Mouse (Mus musculus) E14TG2a.4 (cell line): ENCODE data around the gene Dcp1b.

Experiments used
- H3K27me3 ChIP-seq: 2 replicates; pipeline ENCODE4 v1.6.1; 2014; ENCODE audit warnings: low read length, control low read depth; ENCODE audit not compliant: insufficient read depth
- H3K36me3 ChIP-seq: 2 replicates; pipeline ENCODE4 v1.6.1; 2014; ENCODE audit warnings: low read length, control low read depth; ENCODE audit not compliant: insufficient read depth
- H3K4me1 ChIP-seq: replicated peaks from 2 replicates; pipeline ENCODE4 v1.6.1; 2014; ENCODE audit warnings: low read depth, low read length, control low read depth
- H3K4me3 ChIP-seq: replicated peaks from 2 replicates; pipeline ENCODE4 v1.5.1; 2014; ENCODE audit warnings: mild to moderate bottlenecking, low read length
- H3K9me3 ChIP-seq: 2 replicates; pipeline ENCODE4 v1.6.1; 2014; ENCODE audit warnings: low read length, control low read depth
- CTCF ChIP-seq: conservative IDR thresholded peaks from 2 replicates; pipeline ENCODE4 v1.5.1; 2014; ENCODE audit warnings: low read length
- NANOG ChIP-seq: IDR thresholded peaks from 2 replicates; pipeline ENCODE4 v1.6.1; 2014; ENCODE audit warnings: borderline replicate concordance, low read length, mixed read lengths
- POU5F1 ChIP-seq: IDR thresholded peaks from 2 replicates; pipeline ENCODE4 v1.6.1; 2014; ENCODE audit warnings: low read length, borderline replicate concordance

Dcp1b gene

DNA sequence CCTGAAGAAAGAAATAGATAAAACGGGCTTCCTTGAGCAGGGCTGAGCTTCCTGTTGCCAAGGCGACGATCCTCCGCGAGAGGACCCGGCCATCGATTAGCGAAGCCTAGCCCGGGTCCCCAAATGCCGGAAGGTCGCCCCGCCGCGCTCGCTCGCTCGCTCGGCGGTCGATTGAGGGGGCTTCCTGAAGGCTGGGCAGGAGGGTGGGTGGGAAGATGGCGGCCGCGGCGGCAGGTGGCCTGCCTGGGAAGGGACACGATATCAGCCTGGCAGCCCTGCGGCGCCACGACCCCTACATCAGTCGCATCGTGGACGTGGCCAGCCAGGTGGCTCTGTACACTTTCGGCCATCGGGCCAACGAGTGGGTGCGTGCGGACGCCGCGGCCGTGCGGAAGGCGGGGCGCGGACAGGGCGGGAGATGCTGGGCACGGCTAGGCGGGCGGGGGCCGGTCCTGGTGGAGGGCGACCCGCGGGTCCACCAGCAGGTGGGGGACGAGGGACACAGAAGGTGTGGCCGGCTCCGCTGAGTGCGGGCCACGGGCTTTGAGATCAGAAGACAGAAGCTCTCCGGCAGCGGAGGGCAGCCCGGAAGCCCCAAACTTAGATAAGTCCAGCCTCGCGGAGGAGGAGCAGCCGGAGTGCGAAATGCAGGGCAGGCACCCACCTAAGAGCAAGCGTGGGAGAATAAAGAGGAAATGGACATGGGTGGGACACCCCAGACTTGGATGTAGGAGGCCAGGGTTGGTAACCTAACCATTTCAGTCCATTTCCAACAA is at the start of gene Dcp1b:
Dcp1b (plus strand) TSS at position 176 of the 776 bp plus-strand sequence.
- H3K4me3 ChIP-seq, result peak within 1 kb of the TSS; percentile 98
- H3K27me3 ChIP-seq, result no peaks in the 10 kb centered on the region
- H3K9me3 ChIP-seq, result no peaks in the 10 kb centered on the region
- TF ChIP-seq NANOG, result no peak
- TF ChIP-seq CTCF, result no peak
- no peak for TF ChIP-seq POU5F1
- peaks cover 37% of the 10 kb centered on the region for H3K4me1 ChIP-seq
- 0 out of 2 replicates have a peak, but pooled peaks cover 2% of the 10 kb centered on the region for H3K36me3 ChIP-seq

DNA sequence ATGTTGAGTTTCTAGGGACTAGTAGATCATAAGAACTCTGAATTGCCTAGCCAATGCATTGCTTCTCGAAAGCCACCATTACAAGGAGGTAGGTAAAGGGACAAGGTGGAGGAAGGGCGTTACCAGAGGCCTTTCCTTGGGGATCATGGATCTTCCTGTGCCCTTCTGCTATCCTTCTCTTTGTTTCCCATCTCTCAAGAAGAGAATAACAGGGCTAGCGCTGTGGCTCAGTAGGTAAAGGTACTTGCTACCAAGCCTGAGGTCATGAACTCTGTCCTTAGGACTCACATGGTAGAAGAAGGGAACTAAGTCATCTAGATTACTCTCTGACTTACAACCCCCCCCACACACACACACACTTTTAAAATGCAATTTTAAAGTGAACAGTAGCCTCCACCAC is 48.1 kb upstream of the Dcp1b start:
- no peaks in the 10 kb centered on the region for H3K4me1 ChIP-seq
- TF ChIP-seq NANOG (no peak), POU5F1 (no peak), CTCF (no peak)
- no peak overlapping the region for H3K4me3 ChIP-seq
- H3K36me3 ChIP-seq, result no peaks in the 10 kb centered on the region
- no peaks in the 10 kb centered on the region for H3K27me3 ChIP-seq
- H3K9me3 ChIP-seq, result peaks cover 7% of the 10 kb centered on the region; the same call in 1 of the 2 replicates

- TF ChIP-seq CTCF (no peak), NANOG (no peak), POU5F1 (no peak)
Measured at GRCm38 (mm10) chr6:119128076-119128475, 47.0 kb upstream of the Dcp1b start.

GRCm38 (mm10) chr6:119128521-119128920 is 46.5 kb upstream of the Dcp1b start:
- no peak for TF ChIP-seq CTCF
- no peak for TF ChIP-seq NANOG
- no peak for TF ChIP-seq POU5F1
- Histone ChIP-seq H3K9me3 (peaks cover 7% of the 10 kb centered on the region; the same call in 1 of the 2 replicates), H3K4me1 (no peaks in the 10 kb centered on the region), H3K36me3 (no peaks in the 10 kb centered on the region), H3K27me3 (no peaks in the 10 kb centered on the region), H3K4me3 (no peak overlapping the region)

More at GRCm38 (mm10) chr6:119128076-119128475, 47.0 kb upstream of the Dcp1b start:
- Histone ChIP-seq H3K27me3 (no peaks in the 10 kb centered on the region), H3K9me3 (peaks cover 7% of the 10 kb centered on the region; the same call in 1 of the 2 replicates), H3K4me3 (no peak overlapping the region), H3K36me3 (no peaks in the 10 kb centered on the region), H3K4me1 (no peaks in the 10 kb centered on the region)

- Histone ChIP-seq H3K27me3 (no peaks in the 10 kb centered on the region), H3K36me3 (no peaks in the 10 kb centered on the region), H3K4me1 (no peaks in the 10 kb centered on the region), H3K4me3 (no peak overlapping the region), H3K9me3 (peaks cover 7% of the 10 kb centered on the region; the same call in 1 of the 2 replicates)
- no peak for TF ChIP-seq POU5F1
- TF ChIP-seq CTCF, result peak; percentile 71
- TF ChIP-seq NANOG, result no peak
Measured at GRCm38 (mm10) chr6:119129664-119130063, 45.4 kb upstream of the Dcp1b start.

DNA sequence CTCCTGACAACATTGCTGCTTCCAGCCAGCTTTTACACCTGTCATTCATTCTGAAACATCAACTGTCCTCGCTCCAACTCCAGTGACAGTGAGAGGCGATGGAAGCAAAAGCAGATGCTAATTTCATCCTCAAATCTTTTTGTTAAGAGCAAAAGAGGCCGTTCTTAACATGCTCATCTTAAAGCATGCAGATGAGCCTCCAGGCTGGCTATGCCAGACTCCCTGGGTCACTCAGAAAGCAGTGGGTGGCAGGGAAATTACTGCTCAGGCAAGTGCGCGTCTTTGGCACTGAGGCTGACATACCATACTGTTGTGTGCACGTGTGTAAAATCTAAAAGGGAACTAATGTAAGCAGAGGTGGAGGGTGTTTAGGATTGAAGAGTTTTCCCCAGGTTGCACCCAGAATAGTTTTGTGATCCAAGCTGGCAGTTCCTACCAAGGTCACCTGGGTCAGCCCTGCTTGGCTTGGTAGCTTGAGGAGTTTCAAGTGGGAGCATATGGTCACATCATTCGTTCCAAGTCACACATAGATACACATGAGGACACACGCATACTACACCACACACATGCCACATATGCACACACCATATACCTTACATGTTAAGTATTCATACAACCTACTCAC is 42.8 kb upstream of the Dcp1b start:
- TF ChIP-seq POU5F1 (no peak), CTCF (no peak), NANOG (no peak)
- Histone ChIP-seq H3K4me1 (no peaks in the 10 kb centered on the region), H3K9me3 (0 out of 2 replicates have a peak, but pooled peaks cover under 1% of the 10 kb centered on the region), H3K4me3 (no peak overlapping the region), H3K27me3 (no peaks in the 10 kb centered on the region), H3K36me3 (no peaks in the 10 kb centered on the region)

GRCm38 (mm10) chr6:119132863-119133262 is 42.2 kb upstream of the Dcp1b start:
- no peaks in the 10 kb centered on the region for H3K4me1 ChIP-seq
- no peak overlapping the region for H3K4me3 ChIP-seq
- no peaks in the 10 kb centered on the region for H3K36me3 ChIP-seq
- TF ChIP-seq NANOG (no peak), CTCF (no peak), POU5F1 (no peak)
- H3K27me3 ChIP-seq, result no peaks in the 10 kb centered on the region
- H3K9me3 ChIP-seq, result peaks cover 7% of the 10 kb centered on the region

GRCm38 (mm10) chr6:119137768-119138167 is 37.3 kb upstream of the Dcp1b start:
- Histone ChIP-seq H3K9me3 (peaks cover 23% of the 10 kb centered on the region), H3K27me3 (no peaks in the 10 kb centered on the region), H3K4me3 (no peak overlapping the region), H3K36me3 (no peaks in the 10 kb centered on the region), H3K4me1 (no peaks in the 10 kb centered on the region)
- TF ChIP-seq NANOG (no peak), POU5F1 (no peak), CTCF (no peak)
